Mouse (Mus musculus) C2C12 (cell line): Measurements from ENCODE around the gene Polrmt. TPM values are rescaled to one million over a fixed set of nuclear protein-coding genes. Genes with fewer than 3 reads are reported as not detected.
"Not testable (repeated sequence)": the region's sequence is repeated elsewhere in the genome, so short reads cannot be mapped to it uniquely, and the experiment has no call there.

ENCODE experiments used
- H3K27me3 ChIP-seq: one replicate; pipeline ENCODE4 v1.6.1; 2011; ENCODE audit not compliant: control insufficient read depth, insufficient read depth, insufficient read length
- H3K36me3 ChIP-seq: one replicate; pipeline ENCODE4 v1.6.1; 2011; ENCODE audit not compliant: control insufficient read depth, insufficient read depth
- H3K4me3 ChIP-seq: one replicate; pipeline ENCODE4 v1.5.1; 2011; ENCODE audit warnings: mild to moderate bottlenecking, control low read depth; ENCODE audit not compliant: poor library complexity, insufficient read depth, severe bottlenecking
- H3K79me2 ChIP-seq: one replicate; pipeline ENCODE4 v1.6.1; 2011; ENCODE audit not compliant: control insufficient read depth, insufficient read depth
- H3K79me3 ChIP-seq: one replicate; pipeline ENCODE4 v1.6.1; 2011; ENCODE audit warnings: low read depth, control low read depth
- H3ac ChIP-seq: one replicate; pipeline ENCODE3; 2011; ENCODE audit warnings: low read depth; ENCODE audit not compliant: control insufficient read depth, insufficient read length
- CEBPB ChIP-seq: IDR thresholded peaks from one replicate; pipeline ENCODE4 v1.6.1; 2011; ENCODE audit warnings: low read depth, mild to moderate bottlenecking, control low read depth, moderate library complexity
- CTCF ChIP-seq: IDR thresholded peaks from one replicate; pipeline ENCODE4 v1.5.1; 2011; ENCODE audit not compliant: control insufficient read depth, insufficient read depth, insufficient read length
- FOSL1 ChIP-seq: IDR thresholded peaks from one replicate; pipeline ENCODE4 v1.8.0; 2011; ENCODE audit warnings: mild to moderate bottlenecking, low read length; ENCODE audit not compliant: poor library complexity, insufficient read depth, severe bottlenecking
- MAX ChIP-seq: IDR thresholded peaks from one replicate; pipeline ENCODE4 v1.6.1; 2011; ENCODE audit warnings: mild to moderate bottlenecking, control low read depth
- MYOD1 ChIP-seq: IDR thresholded peaks from one replicate; pipeline ENCODE4 v1.6.1; 2011; ENCODE audit warnings: low read depth; ENCODE audit not compliant: control insufficient read depth, insufficient read length
- MYOG ChIP-seq: IDR thresholded peaks from one replicate; pipeline ENCODE4 v1.6.1; 2011; ENCODE audit not compliant: control insufficient read depth, insufficient read length; ENCODE audit errors: extremely low read depth
- USF1 ChIP-seq: IDR thresholded peaks from one replicate; pipeline ENCODE4 v1.6.1; 2011; ENCODE audit warnings: low read depth, mild to moderate bottlenecking, control low read depth, moderate library complexity
- polyA plus RNA-seq: library from polyadenylated mRNA; unstranded; fragments of >200 nt; fragmentation: generic; extraction: Trizol; gene quantifications from one replicate; pipeline ENCODE4 v1.2.1, GENCODE M21; 2012; ENCODE audit warnings: missing spikeins

The Polrmt gene
- polyA plus RNA-seq, 1 experiment = 56.5 TPM

DNA sequence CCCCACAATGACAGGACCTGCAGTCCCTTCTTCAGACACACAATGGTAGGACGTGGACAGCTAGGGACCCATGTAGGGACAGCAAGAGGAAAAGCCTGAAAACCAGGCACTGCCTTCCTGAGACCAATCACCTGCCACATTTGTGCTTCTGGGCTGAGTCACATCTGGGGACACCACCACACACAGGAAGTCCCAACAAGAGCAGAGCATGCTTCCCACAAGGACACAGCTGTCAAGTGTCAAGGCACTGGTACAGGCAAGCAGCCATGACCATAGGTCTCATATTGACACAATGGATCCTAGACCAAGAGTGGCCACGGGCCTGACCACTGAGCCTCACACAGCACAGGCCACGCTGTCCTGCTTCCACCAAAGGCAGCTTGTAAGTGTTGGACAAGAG, 16.5 kb upstream of the Polrmt start:
- no peak overlapping the region for H3ac ChIP-seq
- H3K4me3 ChIP-seq = no peak overlapping the region
- no peaks in the 10 kb centered on the region for H3K27me3 ChIP-seq
- H3K79me3 ChIP-seq = peaks cover 44% of the 10 kb centered on the region
- TF ChIP-seq MYOD1 (no peak), MAX (no peak), CEBPB (no peak), MYOG (no peak), FOSL1 (no peak), CTCF (no peak), USF1 (no peak)
- peaks cover 63% of the 10 kb centered on the region for H3K79me2 ChIP-seq
- peaks cover 68% of the 10 kb centered on the region for H3K36me3 ChIP-seq

DNA sequence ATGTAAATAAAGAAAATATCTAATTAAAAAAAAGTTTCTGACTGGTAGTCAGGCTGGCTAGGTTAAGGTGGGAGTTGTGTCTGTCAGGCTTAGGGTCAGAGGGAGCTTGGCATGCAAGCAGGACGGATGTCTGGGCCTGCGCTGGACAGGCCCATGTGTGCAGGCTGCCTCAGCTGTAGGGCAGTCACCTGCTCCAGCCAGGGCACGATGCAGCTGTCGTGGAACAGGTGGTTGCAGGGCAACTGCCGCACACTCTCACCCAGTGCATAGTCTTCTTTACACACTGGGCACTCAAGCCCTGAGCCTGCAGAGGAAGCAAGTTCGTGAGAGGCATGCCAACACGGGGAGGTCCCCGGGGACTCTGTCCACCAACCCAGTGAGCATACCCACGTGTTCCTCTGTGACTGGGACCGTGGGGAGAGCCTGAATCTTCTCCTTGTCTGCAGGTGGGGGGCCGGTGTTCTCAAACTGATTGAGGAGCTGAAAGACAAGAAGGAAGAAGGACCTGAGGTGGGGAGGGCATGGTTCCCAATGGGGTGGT, 14.3 kb upstream of the Polrmt start:
- no peak for TF ChIP-seq FOSL1
- TF ChIP-seq CEBPB = no peak
- no peak for TF ChIP-seq MYOD1
- TF ChIP-seq MYOG = no peak
- TF ChIP-seq CTCF = no peak
- no peak for TF ChIP-seq USF1
- TF ChIP-seq MAX = no peak
- H3K4me3 ChIP-seq = no peak overlapping the region
- peaks cover 87% of the 10 kb centered on the region for H3K36me3 ChIP-seq
- H3K79me2 ChIP-seq = peaks cover 52% of the 10 kb centered on the region
- peaks cover 36% of the 10 kb centered on the region for H3K79me3 ChIP-seq
- no peaks in the 10 kb centered on the region for H3K27me3 ChIP-seq
- no peak overlapping the region for H3ac ChIP-seq

DNA sequence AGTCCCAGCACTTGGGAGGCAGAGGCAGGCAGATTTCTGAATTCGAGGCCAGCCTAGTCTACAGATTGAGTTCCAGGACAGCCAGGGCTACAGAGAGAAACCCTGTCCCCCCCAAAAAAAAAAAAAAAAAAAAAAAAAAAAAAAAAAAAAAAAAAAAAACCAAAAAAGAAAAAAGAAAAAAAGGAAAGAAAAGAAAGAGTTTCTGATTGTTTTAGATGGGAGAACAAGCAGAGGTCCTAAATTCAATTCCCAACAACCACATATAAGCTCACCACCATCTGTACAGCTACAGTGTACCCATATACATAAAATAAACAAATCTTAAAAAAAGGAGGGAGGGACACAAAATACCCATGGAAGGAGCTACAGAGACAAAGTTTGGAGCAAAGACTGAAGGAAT, 13.3 kb upstream of the Polrmt start:
- H3K27me3 ChIP-seq, H3ac ChIP-seq, H3K4me3 ChIP-seq: not testable (repeated sequence)
- Histone ChIP-seq H3K79me3 (peaks cover 26% of the 10 kb centered on the region), H3K36me3 (peaks cover 81% of the 10 kb centered on the region), H3K79me2 (peaks cover 42% of the 10 kb centered on the region)

DNA sequence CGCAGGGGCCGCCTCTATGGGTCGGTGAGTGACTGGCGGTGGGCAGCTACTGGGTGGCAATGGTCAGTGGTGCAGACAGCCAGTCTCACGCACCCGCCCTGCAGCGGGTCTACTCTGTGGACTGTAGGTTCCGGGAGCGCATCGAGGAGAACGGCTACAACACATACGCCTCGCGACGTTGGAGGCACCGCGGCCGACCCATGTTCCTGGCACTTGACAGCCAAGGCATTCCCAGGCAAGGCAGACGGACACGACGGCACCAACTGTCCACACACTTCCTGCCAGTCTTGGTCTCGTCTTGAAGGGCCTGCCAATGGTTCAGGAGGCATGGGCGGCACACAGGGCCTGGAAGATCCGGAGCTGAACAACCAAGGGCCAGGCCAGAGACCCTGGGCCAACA, 10.3 kb upstream of the Polrmt start:
- no peak for TF ChIP-seq CTCF
- no peak for TF ChIP-seq CEBPB
- TF ChIP-seq MYOD1 = no peak
- TF ChIP-seq MAX = no peak
- no peak for TF ChIP-seq USF1
- no peak for TF ChIP-seq FOSL1
- TF ChIP-seq MYOG = no peak
- no peaks in the 10 kb centered on the region for H3K27me3 ChIP-seq
- peaks cover 54% of the 10 kb centered on the region for H3K36me3 ChIP-seq
- H3K79me2 ChIP-seq = peaks cover 12% of the 10 kb centered on the region
- no peaks in the 10 kb centered on the region for H3K79me3 ChIP-seq
- no peak overlapping the region for H3K4me3 ChIP-seq
- H3ac ChIP-seq = no peak overlapping the region

DNA sequence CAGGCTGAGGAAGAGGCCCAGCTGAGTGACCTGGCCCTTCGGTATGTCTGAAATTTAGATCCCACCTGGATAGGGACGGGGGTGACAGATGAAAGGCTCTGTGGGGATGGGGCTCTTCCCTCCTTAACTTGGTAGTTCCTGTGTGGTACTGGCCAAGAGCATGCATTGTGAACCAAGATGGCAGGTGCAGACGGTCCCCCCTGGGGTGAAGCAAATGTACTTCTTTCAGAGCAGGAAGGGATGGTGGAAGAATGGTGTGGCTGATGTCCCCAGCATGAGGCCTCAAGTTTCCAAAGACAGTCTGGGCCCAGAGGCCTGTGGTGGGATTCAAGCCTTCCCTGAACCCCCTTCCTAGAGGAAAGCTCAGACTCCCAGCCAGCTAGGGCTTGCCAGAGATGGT, 9.5 kb upstream of the Polrmt start:
- Histone ChIP-seq H3K27me3 (no peaks in the 10 kb centered on the region), H3K79me2 (peaks cover 4% of the 10 kb centered on the region), H3K4me3 (no peak overlapping the region), H3K36me3 (peaks cover 46% of the 10 kb centered on the region), H3ac (no peak overlapping the region), H3K79me3 (no peaks in the 10 kb centered on the region)
- TF ChIP-seq CTCF (no peak), MAX (no peak), CEBPB (no peak), USF1 (no peak), MYOD1 (no peak)

DNA sequence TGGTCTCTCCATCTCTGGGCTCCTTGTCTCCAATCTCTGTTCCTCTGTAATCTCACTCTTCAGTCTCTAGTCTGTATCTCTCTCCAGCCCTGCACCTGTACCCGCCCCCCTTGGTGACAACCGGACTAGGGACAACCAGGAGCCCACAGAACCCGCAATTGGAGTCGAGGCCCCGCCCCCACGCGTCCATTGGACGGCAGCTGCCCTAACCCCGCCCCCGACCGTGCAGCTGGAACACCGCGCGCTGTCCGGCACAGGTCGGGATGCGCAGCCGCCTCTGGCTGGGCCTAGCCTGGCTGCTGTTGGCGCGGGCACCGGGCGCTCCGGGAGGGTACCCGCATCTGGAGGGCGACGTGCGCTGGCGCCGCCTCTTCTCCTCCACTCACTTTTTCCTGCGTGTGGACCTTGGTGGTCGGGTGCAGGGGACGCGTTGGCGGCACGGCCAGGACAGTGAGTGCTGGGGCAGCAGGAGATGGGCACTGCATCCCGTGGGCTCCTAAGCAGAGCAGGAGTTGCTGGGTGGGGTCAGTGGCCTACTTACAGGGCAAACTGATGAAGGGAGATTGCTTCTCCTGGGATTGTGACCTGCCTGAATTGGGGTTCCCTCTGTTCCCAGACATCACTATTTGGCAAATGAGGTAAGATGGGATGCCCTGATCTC, 8.6 kb upstream of the Polrmt start, which contains the start of gene Fgf22:
Fgf22 (plus strand) TSS at position 221 of the 661 bp plus-strand sequence.
- Histone ChIP-seq H3K79me2 (no peaks in the 10 kb centered on the region), H3K4me3 (no peak within 1 kb of the TSS), H3ac (no peak within 1 kb of the TSS), H3K27me3 (no peaks in the 10 kb centered on the region), H3K36me3 (peaks cover 37% of the 10 kb centered on the region), H3K79me3 (no peaks in the 10 kb centered on the region)
- TF ChIP-seq MAX (no peak), MYOD1 (no peak), USF1 (no peak), MYOG (no peak)
